Mouse (Mus musculus) ES-E14 (cell line): ENCODE results near the gene Bmper.

Experiments
- CHD2 ChIP-seq: IDR thresholded peaks from 2 replicates; pipeline ENCODE4 v1.6.1; 2014; ENCODE audit warnings: mild to moderate bottlenecking, low read depth, low read length, inconsistent platforms
- HCFC1 ChIP-seq: IDR thresholded peaks from 2 replicates; pipeline ENCODE4 v1.6.1; 2012; ENCODE audit warnings: low read length, inconsistent platforms, borderline replicate concordance; ENCODE audit not compliant: insufficient read depth
- MAFK ChIP-seq: IDR thresholded peaks from 2 replicates; pipeline ENCODE4 v1.6.1; 2014; ENCODE audit warnings: mild to moderate bottlenecking, low read depth, low read length, inconsistent platforms; ENCODE audit not compliant: insufficient read depth
- ZNF384 ChIP-seq: IDR thresholded peaks from 2 replicates; pipeline ENCODE4 v1.6.1; 2012; ENCODE audit warnings: low read depth, low read length, inconsistent platforms

GRCm38 (mm10) chr9:23242911-23243310 lies 20.0 kb downstream of the Bmper start:
- TF ChIP-seq CHD2 (no peak), ZNF384 (no peak), MAFK (no peak), HCFC1 (no peak)
